ENCODE assay signal across 8 mouse cellular contexts in the genomic region with DNA sequence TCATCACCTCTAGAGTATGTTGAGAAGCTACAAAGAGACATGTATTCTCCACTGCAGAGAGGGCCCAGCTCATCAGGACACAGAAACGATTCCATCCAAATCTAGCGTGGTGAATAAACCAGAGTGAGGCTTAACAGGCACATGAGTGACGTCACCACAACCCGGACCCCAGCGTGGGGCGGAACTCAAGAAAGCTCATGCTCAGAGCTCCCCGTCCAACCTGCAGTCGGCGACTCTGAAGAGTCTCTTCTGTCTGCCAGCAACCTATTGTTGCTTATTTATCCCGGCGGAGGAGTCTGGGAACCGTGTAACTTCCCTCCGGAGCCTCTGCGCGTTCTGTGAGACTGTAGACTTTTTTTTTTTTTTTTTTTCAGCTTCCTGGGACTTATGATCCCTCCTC. TPM values are rescaled to one million over a fixed set of nuclear protein-coding genes. Genes with fewer than 3 reads are reported as not detected.
DNase-seq lines count a peak whose midpoint lies in the region; ATAC-seq lines count a peak whose summit lies in the region.

No protein-coding gene starts in this region.

- H3K27me3 ChIP-seq in heart, embryonic 13.5 days (replicated peaks) = no peaks in the 10 kb centered on the region

- H3K27ac ChIP-seq in heart, embryonic 13.5 days (replicated peaks) = peak overlapping the region; percentile 73

- peak overlapping the region; percentile 51 for H3K4me3 ChIP-seq in heart, embryonic 13.5 days

- H3K9me3 ChIP-seq in heart, embryonic 13.5 days = no peaks in the 10 kb centered on the region

- H3K4me2 ChIP-seq in heart, embryonic 13.5 days = peak overlapping the region; percentile 79

- H3K36me3 ChIP-seq in heart, embryonic 13.5 days = peaks cover 12% of the 10 kb centered on the region

- WGBS in heart, embryonic 13.5 days = 4% methylated on average over 15 of the region's 15 CpGs

- ATAC-seq in heart, embryonic 13.5 days (ENCODE audit: extremely low read depth, insufficient number of reproducible peaks, low FRiP score, low TSS enrichment) = no peak
- ATAC-seq in megakaryocyte progenitor cell, adult 5-6 weeks (replicated peaks; ENCODE audit: poor library complexity) = peak; percentile 49

- H3K4me1 ChIP-seq in heart, embryonic 13.5 days = peaks cover 46% of the 10 kb centered on the region

- peak; percentile 64 to 77 for DNase-seq in right cerebral cortex, postnatal 10 days (ENCODE audit: low spot score in 2 of 2)
- no peak for DNase-seq in right cerebral cortex, adult 2 months (ENCODE audit: low spot score in 2 of 2)
- DNase-seq in cerebellum, postnatal 25 days = peak; percentile 44 to 56
- peak; percentile 14 to 48 for DNase-seq in kidney, postnatal 36 days
- DNase-seq in spleen, postnatal 36 days (ENCODE audit: low spot score in 2 of 2) = peak; percentile 45 to 51
- DNase-seq in urinary bladder, postnatal 10 days (ENCODE audit: low spot score) = no peak

- H3K9ac ChIP-seq in heart, embryonic 13.5 days = peak overlapping the region; percentile 78

RNA-seq across cellular contexts. Expression of a gene that starts 11.4 kb away (rescaled TPM):
- polyA plus RNA-seq in heart, embryonic 13.5 days (2015; fragmentation: Nextera tagmentation; extraction: Ambion mirVana) = 15.3 and 16.7 TPM in 2 replicates
- 6.4 and 8.7 TPM in 2 replicates for total RNA-seq in megakaryocyte progenitor cell, adult 5-6 weeks (2015)
- total RNA-seq in megakaryocyte progenitor cell, adult 5-6 weeks (2017) = 13.4 and 13.5 TPM in 2 replicates

RNA-seq across cellular contexts. Expression of a gene that starts 15.4 kb away (rescaled TPM):
- polyA plus RNA-seq in heart, embryonic 13.5 days (2015; fragmentation: Nextera tagmentation; extraction: Ambion mirVana) = 7.8 and 9.9 TPM in 2 replicates
- 1.5 and 4.2 TPM in 2 replicates for total RNA-seq in megakaryocyte progenitor cell, adult 5-6 weeks (2015)
- not detected in 2 replicates for total RNA-seq in megakaryocyte progenitor cell, adult 5-6 weeks (2017)

RNA-seq across cellular contexts. Expression of a gene that starts 44.6 kb away (rescaled TPM):
- 0.45 and 0.57 TPM in 2 replicates for polyA plus RNA-seq in heart, embryonic 13.5 days (2015; fragmentation: Nextera tagmentation; extraction: Ambion mirVana)
- not detected in 2 replicates for total RNA-seq in megakaryocyte progenitor cell, adult 5-6 weeks (2015)
- total RNA-seq in megakaryocyte progenitor cell, adult 5-6 weeks (2017) = not detected in 2 replicates

RNA-seq across cellular contexts. Expression of a gene that starts 51.7 kb away (rescaled TPM):
- polyA plus RNA-seq in heart, embryonic 13.5 days (2015; fragmentation: Nextera tagmentation; extraction: Ambion mirVana) = 124 and 131 TPM in 2 replicates
- 62.5 and 65.0 TPM in 2 replicates for total RNA-seq in megakaryocyte progenitor cell, adult 5-6 weeks (2015)
- 67.8 and 69.3 TPM in 2 replicates for total RNA-seq in megakaryocyte progenitor cell, adult 5-6 weeks (2017)

Comparison
In these comparisons a context has a peak if more than half of its experiments do, and no peak if none do; other contexts are left out.
1. DNase-seq: peak in right cerebral cortex, postnatal 10 days (2 of 2), cerebellum, postnatal 25 days (2 of 2), kidney, postnatal 36 days (2 of 2) and spleen, postnatal 36 days (2 of 2); none in right cerebral cortex, adult 2 months (0 of 2) and urinary bladder, postnatal 10 days (single experiment).